Mouse (Mus musculus) cerebellum, adult 11-12 months (tissue): ENCODE measurements around the gene Klk13.

Source experiments
- DNase-seq: peaks from one replicate; pipeline ENCODE4 v3.0.0; 2022

Klk13 gene

DNA sequence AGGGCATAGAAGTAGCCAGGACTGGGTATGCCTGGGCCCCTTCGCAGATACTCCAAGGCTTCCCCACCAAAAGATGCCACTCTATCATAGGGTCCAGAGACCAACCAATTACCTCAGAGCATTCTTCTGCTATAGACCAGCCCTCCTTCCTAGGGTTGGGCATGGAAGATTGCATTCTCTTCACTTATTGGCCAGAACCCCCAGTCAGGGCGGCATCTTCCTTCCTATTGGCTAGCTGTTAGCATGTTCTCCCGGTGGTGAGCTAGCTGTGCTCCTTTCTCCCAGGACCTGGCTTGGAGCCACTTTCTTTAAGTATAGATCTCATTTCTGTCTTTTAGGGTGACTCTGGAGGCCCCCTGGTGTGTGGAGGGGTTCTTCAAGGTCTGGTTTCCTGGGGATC is 60.5 kb downstream of the Klk13 start:
- no peak for DNase-seq

DNA sequence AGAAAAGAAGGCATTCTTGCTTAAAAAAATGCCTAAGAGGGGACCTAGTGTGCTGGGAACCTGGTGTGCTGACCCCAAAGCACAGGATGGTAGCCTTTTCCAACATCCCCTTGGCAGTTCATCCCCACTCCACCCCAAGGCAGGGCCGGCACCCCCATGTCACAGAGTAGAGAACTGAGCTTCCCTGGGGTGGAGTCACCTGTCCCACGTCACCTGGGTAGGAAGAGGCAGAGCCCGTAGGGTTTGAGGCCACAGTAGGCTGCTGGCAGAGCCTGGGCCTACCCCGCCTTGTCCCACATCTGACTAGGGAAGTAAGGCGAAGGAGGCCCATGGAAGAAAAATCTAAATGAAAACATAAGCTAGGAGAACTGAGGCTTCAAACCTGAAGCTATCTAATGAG is 62.0 kb downstream of the Klk13 start, which contains the start of gene Klk11:
TSS of gene Klk11 (plus strand) at position 241 of the 400 bp plus-strand sequence.
- no peak for DNase-seq

- no peak for DNase-seq
Observed at GRCm38 (mm10) chr7:43774802-43775201, 62.4 kb downstream of the Klk13 start.

DNA sequence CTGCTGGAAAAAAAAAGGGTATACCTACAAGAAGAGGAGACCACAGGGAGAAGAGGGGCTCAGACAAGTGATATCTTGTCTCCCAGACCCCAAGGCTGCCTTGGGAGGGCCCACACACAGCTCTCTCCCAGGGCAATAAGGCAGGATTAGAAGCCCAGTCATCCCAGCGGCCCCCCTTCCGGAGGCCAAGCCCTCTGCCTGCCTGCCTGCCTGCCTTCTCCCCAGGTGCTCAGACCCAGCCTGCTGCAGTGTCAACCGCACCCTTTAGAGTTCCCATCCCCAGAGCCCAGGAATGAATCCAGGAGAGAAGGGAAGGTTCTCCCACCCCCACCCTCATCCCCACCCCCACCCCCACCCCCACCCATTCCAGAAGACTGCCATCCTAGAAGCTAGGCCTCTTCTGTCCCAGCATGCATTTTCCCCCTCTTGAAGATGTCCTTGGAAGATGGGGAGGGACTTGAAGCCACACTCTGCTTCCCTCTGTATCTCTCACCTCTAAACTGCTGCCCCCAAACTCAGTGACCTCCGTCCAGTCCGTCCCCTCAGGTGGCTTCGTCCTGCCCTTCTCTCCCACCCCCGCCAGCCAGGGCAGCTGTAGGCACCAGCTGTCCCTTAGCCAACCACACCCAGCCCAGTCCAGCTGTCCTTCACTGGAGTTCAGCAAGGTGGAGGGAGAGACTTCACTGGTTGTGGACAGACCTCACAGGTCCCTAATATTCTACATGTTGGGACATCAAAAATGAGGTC is 63.1 kb downstream of the Klk13 start:
- DNase-seq, result no peak

GRCm38 (mm10) chr7:43776506-43776905 is 64.1 kb downstream of the Klk13 start:
- no peak for DNase-seq
